Mouse (Mus musculus): Measurements from ENCODE around the gene Qrich2. TPM values are rescaled to one million over a fixed set of nuclear protein-coding genes. Genes with fewer than 3 reads are reported as not detected.

Qrich2 gene
- total RNA-seq, 1 experiment = 0.22 TPM

GRCm38 (mm10) chr11:116489771-116490231, 23.8 kb upstream of the Qrich2 start:
- Histone ChIP-seq H3K4me1 (ENCODE audit: control insufficient read depth in 2 of 2, insufficient read depth in 2 of 2, low read length in 2 of 2, poor library complexity in 1 of 2) (peaks cover 0 to 8% of the 10 kb centered on the region in 2 experiments; a peak in 1 of 4 replicates), H3K9ac (ENCODE audit: insufficient read depth, low read depth, low read length, poor library complexity, severe bottlenecking) (peak overlapping the region; percentile 83), H3K36me3 (ENCODE audit: control insufficient read depth, insufficient read depth, low read length, poor library complexity, severe bottlenecking) (peaks cover 23% of the 10 kb centered on the region), H3K4me3 (ENCODE audit: insufficient read depth in 1 of 2, low read depth in 1 of 2, low read length in 2 of 2, poor library complexity in 1 of 2, severe bottlenecking in 1 of 2) (peak overlapping the region; percentile 81 to 88), H3K9me3 (ENCODE audit: control insufficient read depth, insufficient read depth, low read depth, low read length) (no peaks in the 10 kb centered on the region), H3K27ac (ENCODE audit: insufficient read depth, low read depth, low read length, poor library complexity, severe bottlenecking) (no peak overlapping the region)
- in situ Hi-C loops (cut with MboI; ENCODE audit: low sequenced_read_pairs in 2 of 2, unreplicated experiment in 2 of 2) = no loop called here
- TF ChIP-seq ZNF384 (IDR thresholded peaks at IDR 0.05; ENCODE audit: low read depth, low read length) (no peak), ZC3H11A (IDR thresholded peaks at IDR 0.05; ENCODE audit: borderline replicate concordance, low read depth, low read length) (no peak), MAFK (IDR thresholded peaks at IDR 0.05; ENCODE audit: insufficient read depth, low read depth, low read length) (no peak), HCFC1 (IDR thresholded peaks at IDR 0.05; ENCODE audit: borderline replicate concordance, insufficient read depth, low read length) (no peak), CHD2 (IDR thresholded peaks at IDR 0.05; ENCODE audit: low read depth, low read length) (no peak)
- no peak for DNase-seq (ENCODE audit: low read depth, low spot score)

GRCm38 (mm10) chr11:116488693-116489375, 22.8 kb upstream of the Qrich2 start:
- H3K27ac ChIP-seq (ENCODE audit: insufficient read depth, low read depth, low read length, poor library complexity, severe bottlenecking) = no peak overlapping the region; the same call in 1 of the 2 replicates
- H3K4me3 ChIP-seq (ENCODE audit: insufficient read depth in 1 of 2, low read depth in 1 of 2, low read length in 2 of 2, poor library complexity in 1 of 2, severe bottlenecking in 1 of 2) = peak overlapping the region; percentile 81 to 88
- peaks cover 0 to 5% of the 10 kb centered on the region in 2 experiments; a peak in 1 of 4 replicates for H3K4me1 ChIP-seq (ENCODE audit: control insufficient read depth in 2 of 2, insufficient read depth in 2 of 2, low read length in 2 of 2, poor library complexity in 1 of 2)
- peak; percentile 77 for DNase-seq (ENCODE audit: low read depth, low spot score)
- no peaks in the 10 kb centered on the region for H3K9me3 ChIP-seq (ENCODE audit: control insufficient read depth, insufficient read depth, low read depth, low read length)
- peaks cover 32% of the 10 kb centered on the region for H3K36me3 ChIP-seq (ENCODE audit: control insufficient read depth, insufficient read depth, low read length, poor library complexity, severe bottlenecking)
- TF ChIP-seq ZNF384 (IDR thresholded peaks at IDR 0.05; ENCODE audit: low read depth, low read length) (no peak), MAFK (IDR thresholded peaks at IDR 0.05; ENCODE audit: insufficient read depth, low read depth, low read length) (peak; percentile 81), CHD2 (IDR thresholded peaks at IDR 0.05; ENCODE audit: low read depth, low read length) (no peak), HCFC1 (IDR thresholded peaks at IDR 0.05; ENCODE audit: borderline replicate concordance, insufficient read depth, low read length) (peak; percentile 44; the same call in 1 of the 2 replicates), ZC3H11A (IDR thresholded peaks at IDR 0.05; ENCODE audit: borderline replicate concordance, low read depth, low read length) (no peak)
- H3K9ac ChIP-seq (ENCODE audit: insufficient read depth, low read depth, low read length, poor library complexity, severe bottlenecking) = peak overlapping the region; percentile 83
- in situ Hi-C loops (cut with MboI; ENCODE audit: low sequenced_read_pairs in 2 of 2, unreplicated experiment in 2 of 2) = no loop called here

DNA sequence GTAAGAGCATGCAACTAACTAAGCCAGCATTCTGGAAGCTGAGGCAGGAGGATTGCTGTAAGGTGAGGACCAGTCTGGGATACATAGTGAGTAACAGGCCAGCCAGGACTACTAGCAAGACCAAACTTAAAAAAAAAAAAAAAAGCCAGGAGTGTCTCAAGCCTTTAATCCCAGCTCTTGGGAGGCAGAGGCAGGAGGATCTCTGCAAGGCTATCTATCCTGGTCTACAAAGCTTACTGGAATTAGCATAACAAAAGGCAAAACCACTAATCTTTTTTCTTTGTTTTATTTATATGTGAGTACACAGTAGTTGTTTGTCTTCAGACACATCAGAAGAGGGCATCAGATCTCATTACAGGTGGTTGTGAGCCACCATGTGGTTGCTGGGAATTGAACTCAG, 22.2 kb upstream of the Qrich2 start:
- Histone ChIP-seq H3K4me3 (ENCODE audit: insufficient read depth in 1 of 2, low read depth in 1 of 2, low read length in 2 of 2, poor library complexity in 1 of 2, severe bottlenecking in 1 of 2) (peak overlapping the region in 1 of 2 experiments; percentile 81; a peak in 1 of 4 replicates), H3K9me3 (ENCODE audit: control insufficient read depth, insufficient read depth, low read depth, low read length) (no peaks in the 10 kb centered on the region), H3K9ac (ENCODE audit: insufficient read depth, low read depth, low read length, poor library complexity, severe bottlenecking) (no peak overlapping the region), H3K4me1 (ENCODE audit: control insufficient read depth in 2 of 2, insufficient read depth in 2 of 2, low read length in 2 of 2, poor library complexity in 1 of 2) (peaks cover 0 to 5% of the 10 kb centered on the region in 2 experiments; a peak in 1 of 4 replicates), H3K27ac (ENCODE audit: insufficient read depth, low read depth, low read length, poor library complexity, severe bottlenecking) (no peak overlapping the region; the same call in 1 of the 2 replicates), H3K36me3 (ENCODE audit: control insufficient read depth, insufficient read depth, low read length, poor library complexity, severe bottlenecking) (peaks cover 36% of the 10 kb centered on the region)
- TF ChIP-seq MAFK (IDR thresholded peaks at IDR 0.05; ENCODE audit: insufficient read depth, low read depth, low read length) = no peak
- no peak for TF ChIP-seq CHD2 (IDR thresholded peaks at IDR 0.05; ENCODE audit: low read depth, low read length)
- TF ChIP-seq ZC3H11A (IDR thresholded peaks at IDR 0.05; ENCODE audit: borderline replicate concordance, low read depth, low read length) = no peak
- peak; percentile 85 for TF ChIP-seq ZNF384 (IDR thresholded peaks at IDR 0.05; ENCODE audit: low read depth, low read length)
- no peak for TF ChIP-seq HCFC1 (IDR thresholded peaks at IDR 0.05; ENCODE audit: borderline replicate concordance, insufficient read depth, low read length)
- in situ Hi-C loops (cut with MboI; ENCODE audit: low sequenced_read_pairs in 2 of 2, unreplicated experiment in 2 of 2) = no loop called here
- DNase-seq (ENCODE audit: low read depth, low spot score) = no peak

GRCm38 (mm10) chr11:116484261-116484660, 18.2 kb upstream of the Qrich2 start:
- Histone ChIP-seq H3K27ac (ENCODE audit: insufficient read depth, low read depth, low read length, poor library complexity, severe bottlenecking) (no peak overlapping the region), H3K4me1 (ENCODE audit: control insufficient read depth in 2 of 2, insufficient read depth in 2 of 2, low read length in 2 of 2, poor library complexity in 1 of 2) (peaks cover 0 to 9% of the 10 kb centered on the region in 2 experiments; a peak in 1 of 4 replicates), H3K9me3 (ENCODE audit: control insufficient read depth, insufficient read depth, low read depth, low read length) (no peaks in the 10 kb centered on the region), H3K9ac (ENCODE audit: insufficient read depth, low read depth, low read length, poor library complexity, severe bottlenecking) (no peak overlapping the region), H3K4me3 (ENCODE audit: insufficient read depth in 1 of 2, low read depth in 1 of 2, low read length in 2 of 2, poor library complexity in 1 of 2, severe bottlenecking in 1 of 2) (no peak overlapping the region), H3K36me3 (ENCODE audit: control insufficient read depth, insufficient read depth, low read length, poor library complexity, severe bottlenecking) (peaks cover 62% of the 10 kb centered on the region)
- in situ Hi-C loops (cut with MboI; ENCODE audit: low sequenced_read_pairs in 2 of 2, unreplicated experiment in 2 of 2) = no loop called here
- TF ChIP-seq ZC3H11A (IDR thresholded peaks at IDR 0.05; ENCODE audit: borderline replicate concordance, low read depth, low read length) (no peak), ZNF384 (IDR thresholded peaks at IDR 0.05; ENCODE audit: low read depth, low read length) (no peak), MAFK (IDR thresholded peaks at IDR 0.05; ENCODE audit: insufficient read depth, low read depth, low read length) (no peak), CHD2 (IDR thresholded peaks at IDR 0.05; ENCODE audit: low read depth, low read length) (no peak), HCFC1 (IDR thresholded peaks at IDR 0.05; ENCODE audit: borderline replicate concordance, insufficient read depth, low read length) (no peak)
- no peak for DNase-seq (ENCODE audit: low read depth, low spot score)
